Mouse (Mus musculus) granulocyte monocyte progenitor cell, adult 5-6 weeks (primary cell): ENCODE measurements around the gene Gm49342. TPM values are rescaled to one million over a fixed set of nuclear protein-coding genes. Genes with fewer than 3 reads are reported as not detected.
"Not testable (repeated sequence)": the region's sequence is repeated elsewhere in the genome, so short reads cannot be mapped to it uniquely, and the experiment has no call there.

Experiments used
- ATAC-seq: replicated peaks from 2 replicates; pipeline ENCODE4 v1.8.0; 2016; ENCODE audit warnings: mild to moderate bottlenecking, moderate TSS enrichment, inconsistent platforms; ENCODE audit not compliant: poor library complexity, severe bottlenecking
- total RNA-seq, 2 experiments: library from RNA; stranded (forward) in 1 of 2; stranded (reverse) in 1 of 2; fragments of 200-712, 200-1000 nt in 1 of 2; fragments of >200 nt in 1 of 2; fragmentation: Nextera tagmentation in 1 of 2; gene quantifications; 2 replicates each; pipeline ENCODE4 v1.2.3; 2014 to 2017

Gene Gm49342
- total RNA-seq, 2 experiments from 2014 or later, result not detected

DNA sequence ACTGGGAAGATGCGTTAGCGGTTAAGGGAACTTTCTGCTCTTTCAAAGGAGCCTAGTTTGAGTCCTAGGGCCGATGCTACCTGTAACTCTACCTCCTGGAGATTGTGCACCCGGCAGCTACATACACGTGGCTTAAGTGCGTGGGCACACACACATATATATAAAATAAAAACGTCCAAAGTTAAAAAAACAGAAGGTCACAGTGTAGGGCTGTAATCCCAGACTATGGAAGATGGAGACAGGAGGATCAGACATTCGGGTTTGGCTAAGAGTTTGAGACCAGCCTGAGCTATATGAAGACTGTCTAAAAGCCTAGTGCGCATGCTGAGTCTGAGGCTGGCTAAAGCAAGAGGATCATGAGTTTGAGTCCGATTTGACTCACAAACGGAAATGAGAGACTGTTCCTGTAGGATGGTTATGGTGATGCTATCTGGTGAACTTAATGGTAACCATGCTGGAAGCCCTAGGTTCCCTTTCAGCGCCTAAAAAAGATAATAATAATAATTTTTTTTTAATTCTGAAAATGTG, 12.8 kb upstream of the Gm49342 start:
- ATAC-seq, result no peak

GRCm38 (mm10) chr14:50936649-50937048, 7.7 kb upstream of the Gm49342 start:
- no peak for ATAC-seq

DNA sequence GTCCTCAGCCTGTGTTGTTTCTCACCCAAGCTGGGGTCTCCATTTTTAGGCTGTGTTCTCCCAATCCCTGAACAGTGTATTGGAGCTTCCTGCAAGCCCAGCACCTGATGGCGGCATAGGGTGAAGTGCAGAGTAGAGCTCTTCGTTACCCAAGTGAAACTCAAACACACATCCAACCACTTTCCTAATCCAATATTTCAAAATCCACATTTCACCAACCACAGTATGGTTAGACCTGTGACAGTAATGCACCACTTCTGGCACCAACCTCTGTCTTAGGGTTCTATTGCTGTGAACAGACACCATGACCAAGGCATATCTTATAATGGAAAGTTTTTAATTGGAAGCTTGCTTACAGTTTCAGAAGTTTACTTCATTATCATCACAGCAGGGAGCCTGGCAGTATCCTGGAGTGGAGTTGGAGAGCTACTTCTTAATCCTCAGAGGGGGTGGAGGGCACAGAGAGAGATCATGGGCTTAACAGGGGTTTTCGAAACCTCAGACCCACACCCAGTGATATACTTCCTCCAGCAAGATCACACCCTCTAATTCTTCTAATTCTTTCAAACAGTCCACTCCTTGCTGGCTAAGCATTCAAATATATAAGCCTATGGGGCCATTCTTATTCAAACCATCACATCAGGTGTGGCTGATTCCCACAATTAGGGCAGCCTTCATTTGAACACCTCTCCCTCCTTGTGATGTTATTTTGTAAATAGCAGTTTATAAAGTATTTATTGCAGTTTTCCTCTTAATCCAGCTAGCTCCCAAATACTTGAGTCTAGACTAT, 6.0 kb upstream of the Gm49342 start:
- ATAC-seq, result peak; percentile 68

DNA sequence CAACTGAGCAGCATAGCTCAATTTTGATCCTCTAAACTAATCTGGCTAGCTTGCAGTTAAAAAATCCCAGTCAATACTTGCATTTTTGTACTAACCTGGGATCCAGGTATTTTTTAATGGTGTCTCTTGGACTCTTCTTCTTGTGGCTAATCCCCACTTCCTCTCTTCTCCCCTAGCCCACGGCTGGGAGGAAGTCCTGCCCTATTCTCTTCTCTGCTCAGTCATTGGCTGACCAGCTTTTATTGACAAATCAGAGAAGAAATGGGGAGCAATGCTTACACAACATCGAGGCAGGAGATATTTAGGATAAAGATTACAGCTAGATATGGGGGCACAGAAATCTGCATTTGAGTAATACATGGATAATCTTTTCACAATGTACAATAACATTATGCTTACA, 5.4 kb upstream of the Gm49342 start:
- peak; percentile 85 for ATAC-seq

DNA sequence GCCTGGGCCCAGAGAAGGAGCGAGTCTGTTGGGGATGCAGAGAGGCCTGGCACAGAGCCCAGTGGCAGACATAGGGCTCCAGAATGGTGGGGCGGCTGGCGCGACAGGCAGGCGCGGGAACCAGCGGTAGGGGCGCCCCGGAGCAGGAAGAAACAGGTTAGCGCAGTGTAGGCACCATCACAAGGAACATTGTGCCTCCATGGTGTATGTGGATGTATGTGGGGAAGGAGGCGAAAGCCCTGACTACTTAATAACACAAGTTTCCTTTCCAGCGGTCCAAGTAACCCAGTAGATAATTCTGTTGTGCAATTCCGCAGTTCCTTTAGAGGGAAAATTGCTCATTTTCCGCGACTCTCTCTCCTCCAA, 334 bp downstream of the Gm49342 start:
- peak; percentile 65 for ATAC-seq

DNA sequence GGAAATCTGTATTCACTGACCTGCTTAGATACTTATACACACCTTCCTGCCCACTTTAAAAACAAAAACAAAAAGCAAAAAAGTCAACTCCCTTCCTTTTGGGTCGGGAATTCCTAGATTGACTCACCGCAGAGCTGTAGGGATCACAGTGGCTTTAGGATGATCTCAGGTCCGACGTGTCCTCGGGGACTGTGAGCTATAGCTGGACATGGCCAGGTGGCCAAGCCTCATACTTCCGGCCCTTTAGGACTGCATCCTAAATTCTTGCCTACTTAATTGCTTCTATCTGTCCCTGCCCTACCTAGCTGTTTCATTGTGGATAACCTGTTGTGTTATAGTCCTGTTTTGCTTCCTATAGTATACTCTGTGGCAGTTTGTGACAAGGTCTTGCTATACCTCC, 764 bp downstream of the Gm49342 start:
- ATAC-seq, result not testable (repeated sequence)

DNA sequence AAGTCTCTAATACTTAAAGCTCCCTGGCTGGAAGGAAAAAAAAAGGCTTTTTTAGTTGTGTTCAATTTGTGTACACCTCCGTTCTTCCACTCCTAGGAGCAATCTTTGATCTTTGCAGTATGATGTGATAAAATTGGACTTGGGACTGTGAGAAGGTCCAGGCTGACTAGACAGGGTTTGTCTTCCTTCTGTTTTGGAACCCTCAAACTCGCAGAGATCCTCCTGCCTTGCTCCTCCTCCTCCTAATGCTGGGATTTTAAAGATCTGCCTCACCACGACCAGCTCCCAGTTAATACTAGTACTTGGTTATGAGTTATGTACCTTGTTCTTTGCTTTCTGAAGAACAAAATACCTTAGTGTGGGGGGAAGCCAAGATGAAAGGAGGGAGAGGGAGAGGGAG, 1.2 kb downstream of the Gm49342 start:
- not testable (repeated sequence) for ATAC-seq

- peak; percentile 45 for ATAC-seq
These were observed 11.2 kb downstream of the Gm49342 start for GRCm38 (mm10) chr14:50955487-50955886.

GRCm38 (mm10) chr14:50955942-50956508, 11.7 kb downstream of the Gm49342 start, which contains the start of gene Pnp2:
Gene Pnp2, plus strand, starts transcription at chr14:50955992.
- peak; percentile 65 for ATAC-seq

DNA sequence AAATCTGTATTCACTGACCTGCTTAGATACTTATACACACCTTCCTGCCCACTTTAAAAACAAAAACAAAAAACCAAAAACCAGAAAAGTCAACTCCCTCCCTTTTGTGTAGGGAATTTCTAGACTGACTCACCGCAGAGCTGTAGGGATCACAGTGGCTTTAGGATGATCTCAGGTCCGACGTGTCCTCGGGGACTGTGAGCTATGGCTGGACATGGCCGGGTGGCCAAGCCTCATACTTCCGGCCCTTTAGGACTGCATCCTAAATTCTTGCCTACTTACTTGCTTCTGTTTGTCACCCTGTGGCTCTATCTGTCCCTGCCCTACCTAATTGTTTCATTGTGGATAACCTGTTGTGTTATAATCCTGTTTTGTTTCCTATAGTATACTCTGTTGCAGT, 12.4 kb downstream of the Gm49342 start:
- ATAC-seq, result not testable (repeated sequence)

DNA sequence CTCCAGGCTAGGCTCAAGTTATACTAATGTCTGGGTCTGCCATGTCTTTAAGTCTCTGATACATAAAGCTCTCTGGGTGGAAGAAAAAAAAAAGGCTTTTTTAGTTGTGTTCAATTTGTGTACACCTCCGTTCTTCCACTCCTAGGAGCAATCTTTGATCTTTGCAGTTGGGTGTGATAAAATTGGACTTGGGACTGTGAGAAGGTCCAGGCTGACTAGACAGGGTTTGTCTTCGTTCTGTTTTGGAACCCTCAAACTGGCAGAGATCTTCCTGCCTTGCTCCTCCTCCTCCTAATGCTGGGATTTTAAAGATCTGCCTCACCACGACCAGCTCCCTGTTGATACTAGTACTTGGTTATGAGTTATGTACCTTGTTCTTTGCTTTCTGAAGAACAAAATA, 12.8 kb downstream of the Gm49342 start:
- ATAC-seq, result not testable (repeated sequence)

DNA sequence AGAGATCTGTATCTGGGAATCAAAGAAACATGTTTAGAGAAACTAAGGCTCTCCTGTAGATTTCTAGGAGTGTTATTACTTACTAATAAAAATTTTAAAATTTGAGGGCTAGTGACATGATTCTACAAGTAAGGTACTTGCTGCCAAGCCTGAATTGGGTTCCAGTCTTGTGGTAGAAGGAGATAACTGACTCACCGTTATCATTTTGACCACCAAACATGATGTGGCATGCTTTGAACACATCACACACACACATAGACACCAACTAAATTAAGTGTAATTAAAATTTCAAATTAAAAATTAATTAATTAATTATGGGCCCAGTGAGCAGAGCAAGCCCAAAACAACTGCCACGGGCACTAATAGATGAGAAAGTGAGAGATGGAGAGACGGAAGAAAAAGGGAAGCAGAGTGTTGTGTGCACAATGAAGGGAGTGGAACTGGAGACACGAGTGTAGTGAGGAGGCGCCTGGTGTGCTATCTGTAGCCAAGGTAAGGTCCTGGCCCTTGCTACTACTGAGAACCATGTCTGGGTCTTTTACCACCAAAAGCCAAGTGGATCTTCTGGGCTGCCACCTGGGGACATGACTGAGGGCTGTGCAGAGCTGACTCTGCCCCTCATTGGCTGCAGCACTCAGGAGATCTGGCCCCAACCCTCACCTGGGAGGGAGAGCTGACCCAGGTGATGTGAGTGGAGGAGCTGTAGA, 14.1 kb downstream of the Gm49342 start:
- ATAC-seq, result not testable (repeated sequence)

DNA sequence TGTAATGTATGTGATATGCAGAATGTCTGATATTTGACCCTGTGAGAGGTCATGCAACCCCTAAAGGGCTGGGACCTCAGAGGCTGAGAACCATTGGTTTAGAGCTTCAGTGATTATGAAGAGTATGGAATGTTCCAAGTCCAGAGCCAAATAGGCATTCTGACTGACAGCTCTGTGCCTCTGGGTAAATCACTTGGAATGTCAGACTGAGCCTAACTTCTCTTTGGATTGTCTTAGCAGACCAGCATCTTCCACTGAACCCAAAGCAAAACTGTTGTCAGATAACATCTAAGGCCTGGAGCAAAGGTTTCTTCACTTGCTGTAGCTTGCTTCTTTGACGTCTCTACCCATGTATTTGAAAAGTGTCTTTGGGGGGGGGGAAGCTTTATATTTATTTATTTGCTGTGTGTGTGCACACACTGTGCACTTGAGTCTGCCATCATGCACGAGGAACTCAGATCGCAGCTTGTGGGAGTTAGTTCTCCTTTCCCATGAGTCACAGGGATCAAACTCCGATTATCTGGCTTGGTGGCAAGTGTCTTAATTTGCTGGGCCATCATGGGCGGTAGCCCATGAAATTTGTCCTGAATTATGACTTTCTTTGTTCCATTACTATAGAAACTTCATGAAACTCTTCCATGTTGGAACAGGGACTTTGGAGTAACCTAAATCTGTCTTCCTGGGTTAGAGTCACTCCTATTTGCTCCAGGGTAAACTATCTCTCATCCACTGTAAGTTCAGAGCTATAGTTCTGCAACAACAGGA, 24.1 kb downstream of the Gm49342 start:
- 0 out of 2 replicates have a peak, but pooled peaks have one; percentile 37 for ATAC-seq

DNA sequence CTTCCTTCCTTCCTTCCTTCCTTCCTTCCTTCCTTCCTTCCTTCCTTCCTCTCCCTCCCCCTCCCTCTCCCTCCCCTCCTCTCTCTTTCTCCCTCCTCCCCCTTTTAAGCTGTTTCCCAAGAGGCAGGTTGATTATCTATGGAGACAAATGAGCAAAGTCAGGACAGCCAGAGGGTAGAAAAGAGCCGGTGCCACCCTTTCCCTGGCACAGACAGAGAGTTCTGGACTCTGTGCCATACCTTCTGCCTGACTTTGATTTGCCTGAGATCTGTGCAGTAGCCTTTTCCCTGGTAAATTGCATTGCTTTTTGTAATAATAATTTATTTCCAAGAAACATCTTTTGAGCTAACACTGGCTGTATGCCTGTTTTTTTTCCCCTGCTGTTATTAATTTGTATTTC, 24.7 kb downstream of the Gm49342 start:
- no peak for ATAC-seq

GRCm38 (mm10) chr14:50969558-50970544, 25.5 kb downstream of the Gm49342 start:
- ATAC-seq, result peak; percentile 11; the same call in 1 of the 2 replicates

GRCm38 (mm10) chr14:50970822-50971221, 26.5 kb downstream of the Gm49342 start:
- peak; percentile 69 for ATAC-seq

DNA sequence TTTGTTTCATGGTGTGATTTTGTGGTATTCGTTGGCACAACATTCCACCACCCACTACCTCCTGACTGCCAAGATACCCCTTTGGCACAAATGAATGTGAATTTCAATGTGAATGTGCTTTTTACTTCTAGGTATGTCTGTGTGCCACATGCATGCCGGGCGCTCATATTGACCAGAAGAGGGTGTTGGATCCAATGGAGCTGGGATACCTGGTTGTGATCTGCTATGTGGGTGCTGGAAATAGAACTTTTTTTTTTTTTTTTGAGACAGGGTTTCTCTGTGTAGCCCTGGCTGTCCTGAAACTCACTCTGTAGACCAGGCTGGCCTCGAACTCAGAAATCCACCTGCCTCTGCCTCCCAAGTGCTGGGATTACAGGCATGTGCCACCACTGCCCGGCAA, 28.7 kb downstream of the Gm49342 start:
- ATAC-seq, result not testable (repeated sequence)

DNA sequence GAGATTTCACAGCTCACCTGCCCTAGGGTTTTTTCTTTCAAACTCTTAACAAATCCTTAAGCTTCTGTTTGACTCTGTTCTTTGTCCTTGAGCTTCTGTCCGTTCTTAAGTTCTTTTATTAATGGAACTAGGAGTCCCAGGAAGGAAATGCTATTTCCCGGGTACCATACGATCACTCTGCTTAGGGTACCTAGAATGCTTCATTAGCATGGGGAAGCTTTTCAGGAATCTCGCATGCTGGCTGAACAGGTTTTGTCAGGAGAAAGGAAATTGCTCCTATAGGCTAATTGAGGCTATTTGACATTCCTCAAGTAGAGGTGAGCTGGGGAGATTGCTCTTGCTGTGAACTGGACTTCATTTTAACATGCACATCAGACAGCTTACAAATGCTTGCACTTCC, 29.4 kb downstream of the Gm49342 start:
- no peak for ATAC-seq

- no peak for ATAC-seq
These were observed 30.7 kb downstream of the Gm49342 start for GRCm38 (mm10) chr14:50975001-50975400.
